Mouse (Mus musculus): ENCODE data around the gene Ccm2.

- no peak for TF ChIP-seq CTCF (IDR thresholded peaks at IDR 0.05; ENCODE audit: insufficient read depth, low read length)
- peak; percentile 93 for TF ChIP-seq POLR2A (IDR thresholded peaks at IDR 0.05; ENCODE audit: borderline replicate concordance, extremely low read depth, low read depth, low read length)
Observed at GRCm38 (mm10) chr11:6546205-6547013, at the start of gene Ccm2.

Data from lung, adult 2 months (tissue).